Mouse (Mus musculus) hindbrain, embryonic 11.5 days (tissue): ENCODE measurements around the gene Gm12248. TPM values are rescaled to one million over a fixed set of nuclear protein-coding genes. Genes with fewer than 3 reads are reported as not detected.

Experiments
- ATAC-seq: fragments of 200-750 bp; cut with Nextera tagmentation; 2 replicates; pipeline ENCODE4 v1.8.0; 2017; ENCODE audit warnings: mild to moderate bottlenecking, moderate TSS enrichment, moderate library complexity; ENCODE audit not compliant: low FRiP score
- DNase-seq: peaks from one replicate; pipeline ENCODE4 v3.0.0-alpha.2; 2015; ENCODE audit warnings: low spot score
- H3K27ac ChIP-seq: fragments of 300-500 bp; sonication (generic); 2 replicates; pipeline ENCODE4 v1.5.1; 2014; ENCODE audit warnings: mild to moderate bottlenecking, low read depth, low read length
- H3K27me3 ChIP-seq: fragments of 300-500 bp; sonication (generic); 2 replicates; pipeline ENCODE4 v1.6.1; 2014; ENCODE audit warnings: mild to moderate bottlenecking, low read length, moderate library complexity, mixed read lengths; ENCODE audit not compliant: control insufficient read depth, insufficient read depth
- H3K36me3 ChIP-seq: fragments of 300-500 bp; sonication (generic); 2 replicates; pipeline ENCODE4 v1.6.1; 2014; ENCODE audit warnings: mild to moderate bottlenecking, low read length, moderate library complexity, mixed read lengths; ENCODE audit not compliant: control insufficient read depth, insufficient read depth
- H3K4me1 ChIP-seq: fragments of 300-500 bp; sonication (generic); replicated peaks from 2 replicates; pipeline ENCODE4 v1.6.1; 2014; ENCODE audit warnings: low read length, mixed read lengths; ENCODE audit not compliant: control insufficient read depth, insufficient read depth
- H3K4me2 ChIP-seq: fragments of 300-500 bp; sonication (generic); replicated peaks from 2 replicates; pipeline ENCODE4 v1.6.1; 2014; ENCODE audit warnings: mild to moderate bottlenecking, low read depth, low read length
- H3K4me3 ChIP-seq: fragments of 300-500 bp; sonication (generic); 2 replicates; pipeline ENCODE4 v1.5.1; 2014; ENCODE audit warnings: low read depth, low read length
- H3K9ac ChIP-seq: fragments of 300-500 bp; sonication (generic); 2 replicates; pipeline ENCODE4 v1.6.1; 2014; ENCODE audit warnings: low read depth, low read length
- H3K9me3 ChIP-seq: fragments of 300-500 bp; sonication (generic); 2 replicates; pipeline ENCODE4 v1.6.1; 2016; ENCODE audit warnings: low read length; ENCODE audit not compliant: control insufficient read depth
- WGBS: fragments of 180-500 bp; shearing (Covaris S2); extraction: QIAGEN DNeasy Blood & Tissue Kit; methylation state at CpG from one replicate; pipeline ENCODE4 v1.1.7; 2014; 5-methylcytosine and 5-hydroxymethylcytosine counted together
- polyA plus RNA-seq: library from polyadenylated mRNA; unstranded; fragments of >200 nt; fragmentation: Nextera tagmentation; extraction: Ambion mirVana; gene quantifications from 2 replicates; pipeline ENCODE4 v1.2.1, GENCODE M21; 2014

Gm12248 gene
- not detected in 2 replicates for polyA plus RNA-seq

- Histone ChIP-seq H3K27me3 (no peaks in the 10 kb centered on the region; the same call in 1 of the 2 replicates), H3K4me3 (no peak within 1 kb of the TSS), H3K4me2 (no peak within 1 kb of the TSS), H3K9ac (no peak within 1 kb of the TSS), H3K36me3 (no peaks in the 10 kb centered on the region), H3K4me1 (0 out of 2 replicates have a peak, but pooled peaks cover 3% of the 10 kb centered on the region), H3K27ac (no peak within 1 kb of the TSS), H3K9me3 (no peaks in the 10 kb centered on the region)
- ATAC-seq (no peak), DNase-seq (no peak)
- WGBS: 19% methylated on average over 12 of the region's 12 CpGs
Observed at GRCm38 (mm10) chr11:58093021-58093528, at the start of gene Gm12248. TSS of gene Gm12248 (minus strand) at chr11:58093134.

GRCm38 (mm10) chr11:58139466-58139865, 46.5 kb upstream of the Gm12248 start:
- H3K4me1 ChIP-seq: no peaks in the 10 kb centered on the region
- H3K9ac ChIP-seq: no peak overlapping the region
- no peaks in the 10 kb centered on the region for H3K9me3 ChIP-seq
- DNase-seq (no peak), ATAC-seq (no peak)
- H3K4me3 ChIP-seq: no peak overlapping the region
- 89% methylated on average over 3 of the region's 3 CpGs for WGBS
- H3K36me3 ChIP-seq: peaks cover 9% of the 10 kb centered on the region
- no peak overlapping the region for H3K27ac ChIP-seq
- H3K27me3 ChIP-seq: no peaks in the 10 kb centered on the region
- no peak overlapping the region for H3K4me2 ChIP-seq

DNA sequence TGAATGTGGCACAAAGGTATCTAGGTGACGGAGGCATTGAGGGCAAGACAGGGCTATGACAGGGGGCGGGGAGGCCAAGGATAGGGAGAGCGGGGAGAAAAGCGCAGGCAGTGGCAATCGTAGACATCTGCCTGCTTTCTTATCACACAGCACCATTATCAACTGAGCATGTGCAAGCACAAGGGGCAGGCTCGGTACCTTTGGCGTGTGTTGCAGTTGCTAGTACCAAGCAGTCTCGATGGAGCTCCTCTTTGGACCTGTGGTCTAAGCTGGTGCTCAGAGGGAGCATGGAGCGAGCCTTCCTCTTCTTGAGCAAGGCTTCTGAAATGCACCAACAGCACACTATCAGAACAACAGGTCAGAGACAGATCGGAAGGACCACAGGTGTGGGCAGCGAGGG, 45.9 kb upstream of the Gm12248 start:
- no peak for ATAC-seq
- peak; percentile 4 for DNase-seq
- 77% methylated on average over 11 of the region's 11 CpGs for WGBS
- Histone ChIP-seq H3K4me1 (no peaks in the 10 kb centered on the region), H3K9ac (no peak overlapping the region), H3K36me3 (peaks cover 9% of the 10 kb centered on the region), H3K27ac (0 out of 2 replicates have a peak overlapping the region, but pooled peaks have one; percentile 18), H3K4me3 (no peak overlapping the region), H3K9me3 (no peaks in the 10 kb centered on the region), H3K4me2 (no peak overlapping the region), H3K27me3 (no peaks in the 10 kb centered on the region)

GRCm38 (mm10) chr11:58136677-58137076, 43.7 kb upstream of the Gm12248 start:
- Histone ChIP-seq H3K27me3 (no peaks in the 10 kb centered on the region), H3K9ac (no peak overlapping the region), H3K27ac (no peak overlapping the region), H3K4me2 (no peak overlapping the region), H3K4me1 (no peaks in the 10 kb centered on the region), H3K4me3 (no peak overlapping the region), H3K9me3 (no peaks in the 10 kb centered on the region), H3K36me3 (peaks cover 9% of the 10 kb centered on the region)
- DNase-seq: no peak
- WGBS: 95% methylated on average over 6 of the region's 6 CpGs
- no peak for ATAC-seq

DNA sequence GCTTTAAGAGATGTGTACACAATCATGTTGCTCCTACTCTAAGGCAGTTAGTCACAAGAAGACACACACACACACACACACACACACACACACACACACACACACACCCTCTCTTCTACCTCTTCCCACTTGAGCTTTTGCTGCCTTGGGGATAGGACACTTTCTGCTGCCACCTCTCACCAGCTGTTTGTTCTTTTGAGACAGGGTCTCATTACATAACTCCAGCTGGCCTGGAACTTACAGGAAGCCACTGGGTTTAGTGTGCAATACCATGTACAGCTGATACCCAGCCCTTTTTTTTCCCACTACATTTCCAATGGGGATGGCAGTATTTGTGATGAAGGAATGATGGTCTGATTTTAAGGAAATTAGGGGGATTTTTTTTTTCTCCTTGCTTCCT, 42.4 kb upstream of the Gm12248 start:
- H3K4me2 ChIP-seq: no peak overlapping the region
- no peaks in the 10 kb centered on the region for H3K27me3 ChIP-seq
- DNase-seq: no peak
- no peaks in the 10 kb centered on the region for H3K4me1 ChIP-seq
- H3K36me3 ChIP-seq: 0 out of 2 replicates have a peak, but pooled peaks cover 7% of the 10 kb centered on the region
- no peaks in the 10 kb centered on the region for H3K9me3 ChIP-seq
- no peak overlapping the region for H3K4me3 ChIP-seq
- no peak for ATAC-seq
- H3K27ac ChIP-seq: no peak overlapping the region
- no peak overlapping the region for H3K9ac ChIP-seq

- Histone ChIP-seq H3K4me1 (no peaks in the 10 kb centered on the region), H3K4me2 (no peak overlapping the region), H3K27me3 (no peaks in the 10 kb centered on the region), H3K9me3 (no peaks in the 10 kb centered on the region), H3K36me3 (0 out of 2 replicates have a peak, but pooled peaks cover 7% of the 10 kb centered on the region), H3K4me3 (no peak overlapping the region), H3K27ac (no peak overlapping the region), H3K9ac (no peak overlapping the region)
- no peak for ATAC-seq
- DNase-seq: no peak
Observed at GRCm38 (mm10) chr11:58134869-58135268, 41.9 kb upstream of the Gm12248 start.

GRCm38 (mm10) chr11:58132026-58132425, 39.1 kb upstream of the Gm12248 start:
- DNase-seq: no peak
- 89% methylated on average over 3 of the region's 3 CpGs for WGBS
- H3K4me2 ChIP-seq: no peak overlapping the region
- H3K4me3 ChIP-seq: no peak overlapping the region
- no peaks in the 10 kb centered on the region for H3K4me1 ChIP-seq
- no peaks in the 10 kb centered on the region for H3K9me3 ChIP-seq
- no peak for ATAC-seq
- no peaks in the 10 kb centered on the region for H3K27me3 ChIP-seq
- no peak overlapping the region for H3K9ac ChIP-seq
- no peak overlapping the region for H3K27ac ChIP-seq
- H3K36me3 ChIP-seq: 0 out of 2 replicates have a peak, but pooled peaks cover 7% of the 10 kb centered on the region

- no peak overlapping the region for H3K27ac ChIP-seq
- H3K4me3 ChIP-seq: no peak overlapping the region
- H3K4me2 ChIP-seq: no peak overlapping the region
- no peak overlapping the region for H3K9ac ChIP-seq
- peaks cover 7% of the 10 kb centered on the region; the same call in 1 of the 2 replicates for H3K36me3 ChIP-seq
- DNase-seq (no peak), ATAC-seq (no peak)
- H3K27me3 ChIP-seq: no peaks in the 10 kb centered on the region
- H3K9me3 ChIP-seq: no peaks in the 10 kb centered on the region
- no peaks in the 10 kb centered on the region for H3K4me1 ChIP-seq
- WGBS: 82% methylated on average over 6 of the region's 6 CpGs
Observed at GRCm38 (mm10) chr11:58129302-58129843, 36.4 kb upstream of the Gm12248 start.

- Histone ChIP-seq H3K27ac (no peak overlapping the region), H3K9me3 (no peaks in the 10 kb centered on the region), H3K36me3 (peaks cover 7% of the 10 kb centered on the region; the same call in 1 of the 2 replicates), H3K27me3 (no peaks in the 10 kb centered on the region), H3K4me2 (no peak overlapping the region), H3K9ac (no peak overlapping the region), H3K4me1 (no peaks in the 10 kb centered on the region), H3K4me3 (no peak overlapping the region)
- WGBS: 85% methylated on average over 2 of the region's 2 CpGs
- DNase-seq (no peak), ATAC-seq (no peak)
Observed at GRCm38 (mm10) chr11:58127544-58127943, 34.6 kb upstream of the Gm12248 start.
